Mouse (Mus musculus): ENCODE measurements around the gene Nrp2.

Gene Nrp2

DNA sequence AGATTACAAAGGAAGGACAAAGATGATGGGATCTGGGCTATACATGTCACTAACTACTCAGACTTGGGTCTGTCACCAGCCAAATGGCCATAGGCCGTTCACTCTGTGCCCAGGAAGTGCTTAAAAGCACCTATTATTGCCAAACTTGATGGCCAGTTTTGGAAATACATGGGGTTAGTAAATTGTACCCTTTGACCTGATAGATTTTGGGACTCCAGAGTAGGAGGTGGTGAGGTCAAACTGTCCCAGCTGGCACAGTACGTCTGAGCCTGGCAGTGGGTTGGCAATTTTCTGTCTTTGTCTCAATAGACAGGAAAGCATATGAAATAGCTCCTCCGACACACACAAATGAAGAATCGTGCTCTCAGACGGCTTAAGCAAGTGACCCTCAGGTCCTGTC is 20.8 kb downstream of the Nrp2 start:
- DNase-seq (ENCODE audit: low spot score) = no peak

DNA sequence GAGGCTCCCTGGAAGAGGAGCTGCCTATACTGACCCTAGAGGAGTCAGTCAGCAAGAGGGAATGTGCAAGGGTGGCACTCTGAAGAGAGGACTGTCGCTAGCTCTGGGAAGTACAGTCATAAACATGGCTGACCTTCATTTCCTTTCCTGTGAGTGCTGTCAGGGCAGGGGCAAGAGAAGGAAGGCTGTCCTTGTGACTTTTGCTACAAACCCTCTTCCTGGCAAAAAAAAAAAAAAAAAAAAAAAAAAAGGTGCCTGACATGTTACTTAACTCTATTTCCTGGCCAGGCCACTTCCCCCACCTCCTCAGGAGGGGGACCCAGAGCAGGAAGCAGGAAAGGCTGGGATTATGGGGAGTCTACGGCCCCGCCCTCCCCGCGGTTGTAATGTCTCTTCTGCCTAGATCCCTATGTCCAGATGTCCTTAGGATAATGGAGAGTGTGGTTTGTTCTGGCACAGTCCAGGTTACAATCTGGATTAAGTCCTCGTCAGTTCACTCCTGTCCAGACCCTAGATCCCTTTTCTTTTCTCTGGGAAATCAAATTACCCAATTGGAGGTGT is 21.5 kb downstream of the Nrp2 start:
- DNase-seq (ENCODE audit: low spot score) = no peak

DNA sequence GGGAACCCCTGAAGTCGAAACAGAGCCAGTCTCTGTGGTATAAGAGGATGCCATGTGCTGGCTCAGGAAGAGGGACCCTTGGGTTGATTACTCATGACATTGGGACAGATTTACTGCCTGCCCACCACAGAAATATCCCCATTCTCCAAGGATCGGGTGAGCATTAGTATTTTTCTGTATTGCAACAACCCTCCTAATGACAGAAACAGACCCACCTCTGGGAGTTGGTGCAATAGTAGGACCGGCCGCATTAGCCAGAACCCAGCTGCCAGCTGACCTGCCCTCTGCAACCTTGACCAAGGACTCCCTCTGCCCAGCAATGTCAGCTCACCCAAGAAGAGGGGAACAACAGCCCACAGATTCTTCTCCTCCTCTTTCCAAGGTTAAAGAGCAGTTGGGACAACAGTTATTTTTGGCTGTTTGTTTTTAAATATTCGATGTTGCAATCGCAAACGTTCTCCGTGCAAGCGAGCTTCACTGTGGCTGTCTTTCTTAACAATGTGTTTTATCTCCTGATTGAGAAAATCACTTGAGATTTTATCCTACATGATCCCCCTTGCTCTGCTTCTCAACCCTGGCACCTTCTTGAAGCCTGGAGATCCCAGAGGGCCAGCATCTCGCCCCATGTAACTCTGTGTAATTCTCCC is 22.1 kb downstream of the Nrp2 start:
- DNase-seq (ENCODE audit: low spot score) = no peak

DNA sequence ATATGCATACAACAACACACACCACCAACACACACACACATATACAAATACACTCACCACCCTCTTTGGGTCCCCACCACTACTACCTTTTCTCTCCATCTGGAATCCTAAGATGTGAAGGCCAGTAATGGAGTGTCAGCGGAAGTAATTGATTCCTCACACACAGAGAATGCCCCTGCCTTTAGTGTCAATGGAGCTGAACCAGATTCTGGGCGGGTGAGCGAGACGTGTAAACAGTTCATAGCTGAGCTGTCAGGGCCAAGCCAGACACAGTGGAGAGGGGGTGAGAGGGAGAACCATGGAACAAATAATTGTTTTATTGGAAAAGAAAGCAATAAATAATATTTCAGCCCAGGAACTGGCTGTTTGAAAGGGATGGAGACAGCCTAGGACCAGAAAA is 24.1 kb downstream of the Nrp2 start:
- no peak for DNase-seq (ENCODE audit: low spot score)

DNA sequence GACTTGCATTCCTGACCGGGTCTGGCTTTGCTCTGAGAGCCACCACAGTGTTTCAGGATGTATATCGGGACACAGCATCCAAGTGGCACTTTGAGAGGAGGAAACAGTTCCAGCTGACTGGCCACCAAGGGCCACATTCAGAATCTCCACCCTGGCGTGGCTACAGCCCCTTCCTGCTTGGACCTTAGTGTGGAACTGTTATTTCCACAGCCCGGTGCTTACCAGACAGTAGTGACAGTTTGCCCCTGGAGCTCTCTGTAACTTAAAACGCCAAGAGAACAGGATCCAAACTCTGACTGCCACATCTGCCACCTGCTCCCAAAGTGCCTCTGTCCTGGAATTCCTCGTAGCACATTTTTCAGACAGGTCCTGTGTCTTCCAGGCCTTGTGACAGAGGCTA is 25.3 kb downstream of the Nrp2 start:
- no peak for DNase-seq (ENCODE audit: low spot score)

DNA sequence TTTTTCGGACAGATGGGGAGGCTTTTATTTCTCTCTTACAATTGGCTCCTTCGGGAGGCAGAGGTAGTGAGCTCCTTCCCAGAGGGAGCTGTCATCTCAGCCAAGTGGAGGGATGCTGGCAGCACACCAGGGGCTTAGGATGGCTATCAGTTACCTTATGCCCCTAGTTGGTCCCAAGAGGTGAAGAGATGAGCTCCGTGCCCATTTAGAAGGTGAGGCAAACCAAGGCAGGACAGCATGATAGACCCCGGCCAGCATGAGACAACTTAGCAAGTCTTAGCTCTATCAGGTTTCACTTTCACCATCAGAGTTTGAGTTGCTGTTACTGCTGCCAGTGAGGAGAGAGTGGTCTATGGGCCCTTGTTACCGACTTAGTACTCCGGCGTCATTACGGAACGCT is 25.8 kb downstream of the Nrp2 start:
- DNase-seq (ENCODE audit: low spot score) = no peak

DNA sequence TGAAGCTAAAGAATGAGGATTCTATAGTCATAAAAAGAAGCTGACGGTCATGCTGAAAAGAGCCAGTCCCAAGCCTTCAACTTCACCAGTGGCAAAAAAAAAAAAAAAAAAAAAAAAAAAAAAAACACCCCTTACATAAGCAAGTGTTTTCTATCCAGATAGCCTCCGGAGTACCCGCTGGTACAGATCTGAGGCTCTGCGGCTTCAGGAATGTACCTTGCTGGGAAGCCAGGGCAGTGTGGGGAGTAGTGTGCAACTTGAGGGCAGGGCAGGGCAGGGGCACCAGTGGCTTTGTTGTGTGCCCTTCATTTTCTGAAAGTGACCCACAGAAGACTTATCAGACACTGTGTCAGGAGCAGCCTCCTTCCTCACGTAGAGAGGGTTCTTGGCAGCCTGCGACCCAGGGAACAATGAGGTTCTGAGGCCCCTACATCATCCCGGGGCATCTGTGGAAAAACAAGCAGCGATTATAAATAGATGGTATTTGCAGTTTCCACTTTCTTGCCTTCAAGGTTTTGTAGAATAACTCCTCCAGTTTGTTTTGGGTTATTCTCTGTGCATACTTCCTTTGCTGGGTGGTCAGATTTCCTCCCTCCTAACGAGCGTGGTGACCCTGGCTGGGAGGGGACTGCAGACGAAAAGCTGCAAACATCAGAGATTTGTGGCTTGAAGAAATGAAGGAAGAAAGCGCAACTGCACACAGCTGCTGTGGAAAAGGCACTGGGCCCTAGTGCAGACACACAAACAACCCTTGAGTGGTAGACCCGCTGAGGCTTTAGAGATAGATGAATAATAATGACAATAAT is 26.5 kb downstream of the Nrp2 start:
- DNase-seq (ENCODE audit: low spot score) = no peak

DNA sequence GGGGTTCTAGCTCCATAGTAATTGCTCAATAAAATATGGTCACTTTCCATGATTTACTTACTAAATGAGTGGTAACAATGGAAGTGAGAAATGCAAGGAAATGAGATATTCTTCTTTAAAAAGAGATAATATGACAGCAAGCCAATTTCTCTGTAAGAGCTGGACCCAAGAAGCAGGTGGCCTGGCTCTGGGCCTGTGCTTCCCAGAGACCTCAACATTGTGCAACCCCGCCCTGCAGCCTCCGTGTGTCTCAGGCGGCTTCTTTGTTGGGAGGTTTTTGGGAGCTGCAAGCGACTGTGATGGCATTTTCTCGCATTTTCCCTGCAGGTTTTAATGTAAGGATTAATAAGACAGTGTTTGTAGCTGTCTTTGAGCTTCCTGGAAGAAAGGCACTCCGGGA is 29.0 kb downstream of the Nrp2 start:
- DNase-seq (ENCODE audit: low spot score) = no peak

DNA sequence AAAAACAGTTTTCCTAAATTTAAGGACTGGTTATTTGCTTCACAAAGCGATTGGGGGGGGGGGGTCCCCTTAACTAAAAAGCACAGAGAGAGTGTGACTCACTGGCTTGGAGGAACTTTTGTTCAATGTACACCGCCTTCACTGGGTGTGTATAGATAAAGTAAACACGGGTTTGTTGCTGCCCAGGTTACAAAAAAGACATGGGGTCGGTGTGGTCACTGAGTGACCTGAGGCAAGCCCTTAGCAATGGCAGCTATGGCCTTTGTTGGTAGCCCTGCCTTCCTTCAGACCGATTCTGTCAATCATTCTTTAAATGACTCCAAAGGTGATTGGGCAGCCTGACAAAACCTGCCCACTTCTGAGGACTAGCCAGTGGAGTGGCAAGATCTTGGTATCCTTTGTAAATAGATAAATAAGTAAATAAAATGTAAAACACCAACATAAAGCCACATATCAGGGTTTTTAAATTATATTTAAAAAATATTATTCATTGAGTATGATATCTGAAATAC is 31.4 kb downstream of the Nrp2 start:
- DNase-seq (ENCODE audit: low spot score) = no peak

DNA sequence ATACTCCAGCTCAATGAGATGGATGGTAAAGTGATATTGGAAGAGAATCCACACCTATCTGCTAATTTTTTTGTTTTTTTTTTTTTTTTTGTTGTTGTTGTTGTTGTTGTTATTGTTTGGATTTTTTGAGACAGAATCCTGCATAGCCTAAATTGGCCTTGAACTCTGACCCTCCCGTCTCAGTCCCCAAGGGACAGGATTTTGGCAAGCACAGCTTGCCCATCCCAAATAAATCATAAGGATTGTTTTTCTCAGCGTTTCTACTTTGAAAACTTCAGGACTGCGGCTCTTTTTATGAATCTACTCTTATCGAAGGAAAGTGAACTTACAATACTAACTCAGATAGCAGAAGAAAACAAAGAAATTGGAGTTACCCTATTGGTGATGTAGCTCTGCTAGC is 31.9 kb downstream of the Nrp2 start:
- DNase-seq (ENCODE audit: low spot score) = no peak

DNA sequence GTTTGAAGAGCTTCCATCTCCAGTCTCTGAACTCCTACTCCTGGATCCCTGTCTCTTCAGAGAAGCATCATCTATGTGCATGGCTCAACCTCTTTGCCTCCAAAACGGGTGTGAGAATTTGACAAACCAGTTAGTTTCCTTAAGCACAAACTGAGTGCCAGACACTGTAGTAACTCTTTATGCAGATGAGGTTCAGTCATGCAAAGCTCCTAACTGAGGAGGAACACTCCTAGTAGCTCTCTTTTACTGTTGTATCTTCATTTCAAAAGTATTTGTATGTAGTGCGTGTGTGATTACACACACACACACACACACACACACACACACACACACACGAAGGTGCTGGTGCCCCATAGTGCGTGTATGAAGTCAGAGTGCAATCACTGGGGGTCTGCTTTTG is 32.8 kb downstream of the Nrp2 start:
- no peak for DNase-seq (ENCODE audit: low spot score)

DNA sequence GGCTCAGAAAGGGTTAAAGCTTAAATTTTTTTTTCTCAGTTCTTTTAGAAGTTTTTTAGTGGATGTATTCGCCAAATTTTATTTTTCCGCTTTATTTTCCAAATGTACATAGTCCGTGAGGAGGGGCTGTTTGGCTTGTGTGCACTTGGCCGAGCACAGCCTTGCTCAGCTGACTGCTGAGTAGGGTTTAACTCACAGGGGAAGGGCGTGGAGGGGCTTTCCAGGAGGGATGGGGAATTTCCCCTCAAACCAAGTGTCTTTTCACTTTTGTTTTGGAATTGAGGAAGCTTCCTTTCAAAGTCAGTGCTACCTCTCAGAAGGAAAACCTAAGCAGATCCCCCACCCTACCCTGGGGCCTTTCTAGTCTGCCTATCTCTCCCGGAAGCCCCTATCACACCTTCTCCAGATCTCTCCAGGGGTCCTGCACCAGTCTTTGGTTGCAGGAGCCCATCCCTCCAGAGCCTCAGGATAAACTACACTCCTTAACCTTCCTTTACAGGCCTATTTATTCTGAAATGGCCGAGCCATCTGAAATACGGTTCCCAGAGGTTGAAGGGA is 33.4 kb downstream of the Nrp2 start:
- no peak for DNase-seq (ENCODE audit: low spot score)

DNA sequence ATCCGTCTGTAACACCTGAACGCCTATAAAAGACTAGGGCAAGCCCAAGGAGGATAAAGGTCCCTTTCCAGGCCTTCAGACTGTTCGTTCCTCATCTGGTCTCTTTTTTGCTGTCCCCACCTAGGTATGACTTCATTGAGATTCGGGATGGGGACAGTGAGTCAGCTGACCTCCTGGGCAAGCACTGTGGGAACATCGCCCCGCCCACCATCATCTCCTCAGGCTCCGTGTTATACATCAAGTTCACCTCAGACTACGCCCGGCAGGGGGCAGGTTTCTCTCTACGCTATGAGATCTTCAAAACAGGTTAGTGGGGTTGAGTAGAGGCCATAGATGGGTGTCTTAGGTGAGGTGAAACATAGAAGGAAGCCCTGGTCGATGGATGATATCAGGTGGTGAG is 35.1 kb downstream of the Nrp2 start:
- no peak for DNase-seq (ENCODE audit: low spot score)

DNA sequence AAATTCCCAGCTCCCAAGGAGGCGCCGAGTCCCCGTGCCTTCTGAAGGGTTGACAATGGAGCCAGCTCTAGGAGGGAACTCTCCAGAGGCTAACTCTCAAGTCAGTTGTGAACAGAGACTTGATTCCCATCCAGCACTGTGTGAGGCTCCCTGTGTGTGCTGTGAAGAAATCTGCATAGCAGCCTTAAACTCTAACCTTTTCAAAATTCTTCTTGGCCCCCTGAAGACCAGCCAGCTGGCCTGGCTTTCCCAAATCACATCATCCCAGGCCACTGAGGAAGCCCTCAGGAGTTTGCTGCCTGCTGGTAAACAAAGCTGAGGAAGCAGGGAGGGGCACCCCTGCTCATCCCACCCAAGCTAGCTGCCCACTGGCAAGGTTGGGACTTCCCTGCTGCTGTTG is 39.0 kb downstream of the Nrp2 start:
- no peak for DNase-seq (ENCODE audit: low spot score)

DNA sequence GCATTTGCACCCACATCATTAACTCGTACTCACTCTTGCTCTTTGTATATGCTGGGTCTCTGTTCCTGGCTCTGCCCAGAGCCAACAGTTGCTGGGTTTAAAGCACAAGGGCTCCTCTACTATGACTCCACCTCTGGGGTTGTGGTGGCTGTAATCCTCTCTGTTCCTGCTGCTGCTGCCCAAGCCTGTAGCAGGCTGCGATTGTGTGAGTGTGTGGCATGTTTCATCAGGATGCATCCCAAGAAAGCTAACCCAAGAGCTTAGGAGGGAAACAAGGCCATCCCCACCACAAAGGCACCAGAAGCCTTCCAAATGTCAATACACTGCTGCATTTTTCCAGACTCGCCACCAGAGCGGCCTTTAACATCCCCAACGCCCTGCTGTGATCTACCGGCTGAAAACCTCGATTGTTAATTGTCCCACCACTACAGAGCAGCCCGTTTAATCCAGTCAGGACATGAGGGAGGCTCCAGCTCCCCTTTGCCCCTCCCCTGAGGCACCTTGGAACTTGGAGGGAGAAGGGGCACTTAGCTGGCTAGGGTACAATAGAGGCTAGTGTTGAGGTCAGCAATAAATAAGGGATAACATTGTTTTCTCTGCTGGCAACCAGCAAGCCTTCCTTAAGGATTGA is 40.1 kb downstream of the Nrp2 start:
- no peak for DNase-seq (ENCODE audit: low spot score)

DNA sequence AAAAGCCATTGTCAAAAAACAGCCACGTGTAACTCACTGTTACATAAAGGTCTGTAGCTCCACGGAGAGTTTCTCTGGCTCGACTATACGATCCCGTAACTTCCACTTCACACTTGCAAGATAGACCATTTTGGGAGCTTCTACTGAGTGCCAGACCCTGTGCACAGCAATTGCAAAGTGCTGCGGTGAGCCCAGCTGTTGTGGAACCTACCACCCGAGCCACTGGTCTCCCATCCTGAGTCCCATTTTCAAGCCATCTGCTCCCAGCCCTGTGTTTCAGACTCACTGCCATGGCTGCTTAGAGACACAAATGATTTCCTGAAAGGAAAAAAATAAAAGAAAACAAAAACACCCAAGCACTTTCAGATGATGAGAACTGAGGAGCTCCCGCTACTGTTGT is 42.8 kb downstream of the Nrp2 start:
- DNase-seq (ENCODE audit: low spot score) = no peak

DNA sequence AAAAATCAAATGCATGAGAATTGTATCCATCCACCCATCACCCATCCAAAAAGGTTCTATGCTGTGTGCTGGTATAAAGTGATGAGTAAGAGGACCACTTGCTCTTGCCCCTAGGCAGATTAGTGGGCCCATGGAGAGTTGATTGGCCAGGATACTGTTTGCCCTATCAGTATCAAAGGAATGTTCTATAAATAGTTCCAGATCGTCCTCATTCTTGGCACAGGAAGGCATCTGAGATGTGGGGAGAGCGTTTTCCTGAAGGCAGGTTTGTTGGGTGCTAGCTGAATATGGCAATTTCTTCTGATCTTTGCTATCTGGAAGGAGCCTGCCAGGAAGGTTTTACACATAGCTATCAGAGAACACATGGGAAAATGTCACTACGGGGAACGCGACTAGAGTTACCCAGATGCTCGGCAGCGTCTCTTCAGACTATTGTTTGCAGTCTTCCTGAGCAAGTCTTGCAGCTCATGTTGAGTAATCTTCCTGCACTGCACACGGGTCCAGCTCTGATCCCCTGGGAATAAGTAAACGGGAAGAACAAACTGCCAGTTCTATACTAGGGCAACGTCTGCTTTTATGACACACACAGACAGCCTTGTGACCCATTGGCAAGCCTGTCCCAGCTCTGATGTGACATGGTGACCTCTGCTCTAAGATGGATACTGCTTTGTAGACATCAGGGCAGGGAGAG is 44.5 kb downstream of the Nrp2 start:
- no peak for DNase-seq (ENCODE audit: low spot score)

DNA sequence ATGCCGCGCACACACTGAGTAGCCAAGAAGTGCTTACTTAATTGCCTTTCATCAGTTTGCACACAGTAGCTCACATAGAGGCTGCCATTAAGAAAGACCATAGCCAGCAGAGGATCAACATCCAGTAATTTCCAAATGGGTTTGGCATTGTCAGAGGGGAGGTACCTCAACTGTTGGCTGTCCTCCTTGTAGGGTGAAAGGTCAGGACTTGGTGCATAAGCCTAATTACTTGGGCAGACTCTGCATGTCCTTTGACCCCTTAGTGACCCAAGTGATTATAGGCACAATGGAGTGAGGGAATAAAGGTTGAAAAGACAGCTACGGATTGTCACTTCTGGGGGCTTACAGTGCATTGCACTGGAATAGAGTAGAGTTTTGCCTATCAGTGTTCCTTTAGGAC is 45.3 kb downstream of the Nrp2 start:
- DNase-seq (ENCODE audit: low spot score) = no peak

DNA sequence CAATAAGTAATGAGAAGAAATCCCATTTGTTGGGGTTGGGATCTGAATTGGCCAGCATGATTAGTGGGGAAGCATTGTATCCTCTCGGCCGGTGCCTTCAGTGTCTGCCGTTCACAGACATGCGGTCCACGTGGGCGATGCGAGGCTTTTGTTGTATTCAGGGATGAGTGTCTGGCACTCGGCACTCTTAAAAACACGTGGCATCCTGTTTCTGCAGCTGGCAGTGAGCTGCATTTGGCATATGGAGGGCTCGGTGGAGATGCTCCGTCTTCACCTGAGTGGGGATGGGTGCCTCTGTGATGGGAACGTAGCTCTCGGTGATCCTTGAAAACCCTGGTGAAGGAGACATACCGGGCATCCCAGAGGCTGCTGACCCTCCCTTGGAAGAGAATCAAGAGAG is 46.6 kb downstream of the Nrp2 start:
- no peak for DNase-seq (ENCODE audit: low spot score)

DNA sequence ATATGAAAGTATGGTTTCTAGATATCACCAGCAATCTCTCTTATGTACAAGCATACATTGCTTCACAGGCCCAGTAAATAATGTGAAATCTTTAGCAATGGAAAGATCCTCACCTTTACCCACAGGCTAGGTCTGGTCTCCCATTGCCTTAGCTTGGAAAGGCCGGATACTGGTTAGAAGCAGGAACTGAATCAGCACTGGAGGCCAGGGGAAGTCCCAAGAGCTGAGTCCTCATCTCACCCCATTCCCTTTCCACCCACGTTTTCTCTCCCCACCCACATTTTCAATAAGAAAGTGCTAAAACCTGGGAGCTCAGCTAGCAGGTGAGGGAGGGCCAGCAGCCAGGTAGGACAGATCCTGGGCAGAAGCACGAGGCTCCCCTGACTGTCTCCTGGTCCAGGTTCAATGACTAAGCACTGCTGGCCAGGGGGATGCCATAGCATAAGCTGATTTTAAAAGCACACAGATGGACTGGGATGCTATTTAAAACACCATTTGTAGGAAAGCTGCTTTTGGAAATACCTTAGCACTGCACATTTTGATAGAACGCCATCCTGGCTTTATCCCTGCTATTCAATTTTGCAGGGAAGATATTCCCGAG is 47.4 kb downstream of the Nrp2 start:
- DNase-seq (ENCODE audit: low spot score) = no peak

All from spleen, adult 12 weeks (tissue).